Mouse (Mus musculus) hematopoietic stem cell, adult 5-6 weeks (primary cell): Measurements from ENCODE around the gene Gm3194. TPM values are rescaled to one million over a fixed set of nuclear protein-coding genes. Genes with fewer than 3 reads are reported as not detected.
"Not testable (repeated sequence)": the region's sequence is repeated elsewhere in the genome, so short reads cannot be mapped to it uniquely, and the experiment has no call there.

Experiments used
- ATAC-seq, 2 experiments: fragments of 125-278 bp in 1 of 2; replicated peaks in 1 of 2; 2 replicates each; pipeline ENCODE4 v1.8.0; 2016 to 2017; ENCODE audit warnings: inconsistent platforms in 2 of 2, mild to moderate bottlenecking in 2 of 2, moderate number of reproducible peaks in 2 of 2, low read depth in 1 of 2, moderate TSS enrichment in 1 of 2; ENCODE audit not compliant: low FRiP score in 2 of 2, poor library complexity in 2 of 2, severe bottlenecking in 2 of 2, insufficient read depth in 1 of 2, low TSS enrichment in 1 of 2
- total RNA-seq: library from RNA; stranded (forward); fragments of 172-1452, 232-1000 nt; gene quantifications from 2 replicates; pipeline ENCODE4 v1.2.3, GENCODE M21; 2017

The Gm3194 gene
- total RNA-seq, result 1.7 and 2.6 TPM in 2 replicates

DNA sequence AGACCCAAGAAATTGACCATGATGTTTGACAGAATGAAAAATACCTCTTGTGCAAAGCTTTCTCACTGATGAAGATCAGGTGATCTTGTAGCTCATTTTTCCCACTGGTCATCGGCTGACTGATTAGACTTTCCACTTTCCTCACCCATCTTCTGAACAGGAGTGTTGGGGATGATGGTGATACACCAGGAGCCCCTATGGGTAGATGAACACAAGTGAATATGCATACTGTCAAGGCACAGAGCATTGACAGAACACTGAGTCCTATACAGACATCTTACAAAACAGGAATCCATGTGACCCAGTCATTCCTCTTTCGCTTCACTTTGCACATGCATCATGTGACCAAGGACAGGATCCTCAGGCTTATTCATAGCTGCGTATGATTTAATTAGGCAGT is at the start of gene Gm3194:
TSS of gene Gm3194 (minus strand) at position 101 of the 400 bp plus-strand sequence.
- ATAC-seq, result not testable (repeated sequence)

DNA sequence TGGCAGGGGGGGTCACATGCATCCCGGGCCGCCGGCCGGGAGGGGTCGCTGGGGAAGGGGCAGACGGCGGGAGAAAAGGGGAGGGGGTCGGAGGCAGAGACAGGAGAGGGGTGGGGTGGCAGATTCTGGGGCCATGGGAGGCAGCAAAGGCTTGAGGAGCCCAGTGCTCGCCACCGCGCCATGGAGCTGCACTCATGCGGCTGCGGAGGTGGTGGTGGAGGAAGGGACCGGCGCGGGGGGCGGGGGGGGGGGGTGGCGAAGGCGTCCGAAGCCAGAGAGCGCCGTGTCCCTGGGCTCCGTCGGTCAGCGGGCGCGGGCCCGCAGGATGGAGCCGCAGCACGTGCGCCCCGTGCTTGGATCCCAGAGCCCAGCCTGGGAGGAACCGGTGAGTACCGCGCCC is 46.1 kb upstream of the Gm3194 start, which contains the start of gene Gm3488:
TSS of gene Gm3488 (plus strand) at position 301 of the 400 bp plus-strand sequence.
- ATAC-seq, result not testable (repeated sequence)

DNA sequence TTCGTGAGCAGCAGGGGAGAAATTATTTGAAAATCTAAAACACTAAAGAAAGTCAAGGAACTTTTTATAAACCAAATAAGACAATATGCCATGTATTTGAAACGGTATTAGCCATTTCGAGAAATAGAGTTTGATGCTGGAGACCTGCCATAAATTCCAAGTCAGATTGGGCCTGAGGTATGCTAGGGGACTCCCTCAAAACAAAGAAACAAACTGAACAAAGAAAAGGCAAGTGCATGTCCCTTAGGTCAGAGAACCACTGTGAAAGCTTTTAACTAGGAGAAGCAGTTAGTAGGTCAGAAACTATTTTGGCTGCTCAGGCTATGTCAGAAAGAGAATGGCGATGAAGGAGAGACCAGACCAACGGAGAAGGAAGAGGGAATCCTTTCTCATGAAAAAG is 28.6 kb upstream of the Gm3194 start, which contains the start of gene Gm3187:
TSS of gene Gm3187 (plus strand) at position 301 of the 400 bp plus-strand sequence.
- not testable (repeated sequence) for ATAC-seq

DNA sequence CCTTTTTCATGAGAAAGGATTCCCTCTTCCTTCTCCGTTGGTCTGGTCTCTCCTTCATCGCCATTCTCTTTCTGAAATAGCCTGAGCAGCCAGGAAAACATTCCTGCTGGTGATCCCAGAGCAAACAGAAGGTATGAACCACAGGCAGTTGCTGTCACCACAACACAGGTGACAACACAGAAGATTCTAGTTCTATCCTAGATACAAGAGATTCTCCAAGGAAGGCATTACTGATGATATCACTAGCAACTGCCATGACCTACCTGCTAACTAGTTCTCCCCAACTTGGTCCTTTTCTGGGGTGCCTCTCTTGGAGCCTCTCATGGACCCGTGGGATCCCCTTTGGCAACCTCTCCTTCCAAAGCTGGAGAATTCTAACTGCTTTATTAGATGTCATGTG is 22.5 kb upstream of the Gm3194 start, which contains the start of gene Gm8246:
TSS of gene Gm8246 (minus strand) at position 101 of the 400 bp plus-strand sequence.
- ATAC-seq, result not testable (repeated sequence)

DNA sequence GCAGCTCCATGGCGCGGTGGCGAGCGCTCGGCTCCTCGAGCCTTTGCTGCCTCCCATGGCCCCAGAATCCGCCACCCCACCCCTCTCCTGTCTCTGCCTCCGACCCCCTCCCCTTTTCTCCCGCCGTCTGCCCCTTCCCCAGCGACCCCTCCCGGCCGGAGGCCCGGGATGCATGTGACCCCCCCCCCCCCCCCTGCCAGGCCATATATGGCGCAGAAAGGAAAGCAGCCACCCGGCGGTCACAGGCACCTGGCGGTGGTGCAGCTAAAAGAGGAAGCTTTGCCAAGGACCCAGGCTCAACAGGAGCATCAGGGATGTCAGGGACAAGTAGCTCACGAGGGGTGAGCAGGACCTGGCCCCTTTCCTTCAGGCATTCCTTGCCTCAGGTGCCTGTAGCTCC is 5.2 kb upstream of the Gm3194 start:
- not testable (repeated sequence) for ATAC-seq

DNA sequence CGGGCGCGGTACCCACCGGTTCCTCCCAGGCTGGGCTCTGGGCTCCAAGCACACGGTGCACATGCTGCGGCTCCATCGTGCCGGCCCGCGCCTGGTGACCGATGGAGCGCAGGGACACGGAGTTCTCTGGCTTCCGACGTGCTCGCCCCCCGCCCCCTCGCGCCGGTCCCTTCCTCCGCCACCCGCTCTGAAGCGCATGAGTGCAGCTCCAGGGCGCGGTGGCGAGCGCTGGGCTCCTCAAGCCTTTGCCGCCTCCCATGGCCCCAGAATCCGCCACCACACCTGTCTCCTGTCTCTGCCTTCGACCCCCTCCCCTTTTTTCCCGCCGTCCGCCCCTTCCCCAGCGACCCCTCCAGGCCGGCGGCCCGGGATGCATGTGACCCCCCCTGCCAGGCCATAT is 66.3 kb downstream of the Gm3194 start, which contains the start of gene Gm3500:
TSS of gene Gm3500 (minus strand) at position 101 of the 400 bp plus-strand sequence.
- ATAC-seq, result not testable (repeated sequence)

Other genes with a start within 250 kb of the Gm3194 start
- 0.99 TPM in 1 of 2 replicates, not detected in the other for gene Gm3526, start 194.9 kb downstream of the Gm3194 start, total RNA-seq
- not detected in 2 replicates for gene Gm3542, start 120.5 kb downstream of the Gm3194 start, total RNA-seq
- gene Gm3500, start 66.4 kb downstream of the Gm3194 start, total RNA-seq, result not detected in 2 replicates
- gene Gm8246, start 22.4 kb upstream of the Gm3194 start, total RNA-seq, result not detected in 2 replicates
- not detected in 2 replicates for gene Gm3187, start 28.7 kb upstream of the Gm3194 start, total RNA-seq
- gene Gm3488, start 46.2 kb upstream of the Gm3194 start, total RNA-seq, result 1.5 and 1.8 TPM in 2 replicates
- gene Gm3532, start 83.0 kb upstream of the Gm3194 start, total RNA-seq, result not detected in 2 replicates
- gene Gm8265, start 177.6 kb upstream of the Gm3194 start, total RNA-seq, result not detected in 2 replicates
- gene Gm9603, start 232.0 kb upstream of the Gm3194 start, total RNA-seq, result not detected in 2 replicates